Mouse (Mus musculus): ENCODE data around the gene Ubp1.

GRCm38 (mm10) chr9:113930534-113931374 lies at the start of gene Ubp1:
- TF ChIP-seq POLR2A (IDR thresholded peaks at IDR 0.05; ENCODE audit: low read depth, low read length) (peak; percentile 58; the same call in 1 of the 2 replicates), CTCF (IDR thresholded peaks at IDR 0.05; ENCODE audit: borderline replicate concordance, insufficient read depth, low read length) (no peak)

Data from embryonic fibroblast, embryonic 13.5 days (primary cell).